Mouse (Mus musculus): Measurements from ENCODE around the gene H2-Ob. TPM values are rescaled to one million over a fixed set of nuclear protein-coding genes. Genes with fewer than 3 reads are reported as not detected.

The H2-Ob gene
- polyA plus RNA-seq (2015; fragmentation: Nextera tagmentation; extraction: Ambion mirVana): 0.16 and 0.33 TPM in 2 replicates

DNA sequence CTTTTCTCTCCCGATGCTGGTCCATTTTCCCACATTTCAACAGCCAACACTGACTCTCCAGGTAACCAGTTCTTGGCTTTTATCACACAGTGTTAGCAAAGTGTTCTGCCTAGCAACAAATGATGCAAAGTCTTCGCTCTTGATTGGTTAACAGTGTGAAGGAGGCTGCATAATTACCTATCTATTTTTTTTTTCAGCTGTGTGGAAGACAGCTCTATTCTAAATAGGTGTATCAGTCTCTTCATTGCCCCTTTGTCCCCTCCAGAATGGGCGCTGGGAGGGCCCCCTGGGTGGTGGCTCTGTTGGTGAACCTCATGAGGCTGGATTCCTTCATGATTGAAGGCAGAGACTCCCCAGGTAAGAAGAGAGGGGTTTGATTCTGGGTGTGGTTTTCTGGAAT lies at the start of gene H2-Ob:
Gene H2-Ob, plus strand, starts transcription at position 198 of the 400 bp plus-strand sequence.
- WGBS: 60% methylated on average over 3 of the region's 3 CpGs
- no peak for ATAC-seq

DNA sequence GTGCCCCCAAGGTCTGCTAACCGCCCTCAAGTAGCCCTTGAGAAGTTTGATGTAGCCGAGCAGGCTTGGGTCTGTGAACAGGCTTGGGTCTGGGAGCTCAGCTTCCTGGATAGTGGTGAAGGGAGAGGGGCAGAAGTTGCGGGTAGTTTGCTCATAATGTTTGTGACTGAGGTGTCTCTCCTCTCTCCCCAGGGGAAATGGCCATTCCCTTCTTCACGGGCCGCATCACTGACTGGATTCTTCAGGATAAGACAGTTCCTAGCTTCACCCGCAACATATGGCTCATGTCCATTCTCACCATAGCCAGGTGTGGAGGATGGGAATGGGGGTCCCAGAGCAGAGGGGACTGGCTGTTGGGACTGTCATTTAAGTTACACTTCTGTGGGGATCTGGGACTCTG lies 49.7 kb upstream of the H2-Ob start:
- Histone ChIP-seq H3K4me3 (ENCODE audit: low read length) (no peak overlapping the region), H3K9me3 (ENCODE audit: control insufficient read depth, low read length) (no peaks in the 10 kb centered on the region), H3K9ac (ENCODE audit: low read depth, low read length) (no peak overlapping the region), H3K27me3 (replicated peaks; ENCODE audit: control insufficient read depth, insufficient read depth, low read length) (peaks cover 48% of the 10 kb centered on the region), H3K27ac (ENCODE audit: low read depth, low read length) (no peak overlapping the region), H3K4me1 (ENCODE audit: control insufficient read depth, insufficient read depth, low read depth, low read length) (peaks cover 12% of the 10 kb centered on the region), H3K36me3 (ENCODE audit: control insufficient read depth, insufficient read depth, low read length) (no peaks in the 10 kb centered on the region), H3K4me2 (ENCODE audit: low read length) (no peak overlapping the region)
- no peak for ATAC-seq
- 80% methylated on average over 6 of the region's 6 CpGs for WGBS

More for the DNA sequence above, at the start of gene H2-Ob:
- Histone ChIP-seq H3K4me2 (ENCODE audit: low read length) (no peak within 1 kb of the TSS), H3K4me3 (ENCODE audit: low read length) (no peak within 1 kb of the TSS), H3K27ac (ENCODE audit: low read depth, low read length) (no peak within 1 kb of the TSS), H3K4me1 (ENCODE audit: control insufficient read depth, insufficient read depth, low read depth, low read length) (no peaks in the 10 kb centered on the region), H3K9ac (ENCODE audit: low read depth, low read length) (no peak within 1 kb of the TSS), H3K27me3 (replicated peaks; ENCODE audit: control insufficient read depth, insufficient read depth, low read length) (no peaks in the 10 kb centered on the region), H3K36me3 (ENCODE audit: control insufficient read depth, insufficient read depth, low read length) (no peaks in the 10 kb centered on the region), H3K9me3 (ENCODE audit: control insufficient read depth, low read length) (peaks cover 3% of the 10 kb centered on the region)

- 28% methylated on average over 16 of the region's 16 CpGs for WGBS
- no peak overlapping the region for H3K9ac ChIP-seq (ENCODE audit: low read depth, low read length)
- H3K4me2 ChIP-seq (ENCODE audit: low read length): no peak overlapping the region
- peaks cover 60% of the 10 kb centered on the region for H3K27me3 ChIP-seq (replicated peaks; ENCODE audit: control insufficient read depth, insufficient read depth, low read length)
- H3K4me3 ChIP-seq (ENCODE audit: low read length): no peak overlapping the region
- H3K9me3 ChIP-seq (ENCODE audit: control insufficient read depth, low read length): no peaks in the 10 kb centered on the region
- H3K36me3 ChIP-seq (ENCODE audit: control insufficient read depth, insufficient read depth, low read length): no peaks in the 10 kb centered on the region
- no peak overlapping the region for H3K27ac ChIP-seq (ENCODE audit: low read depth, low read length)
- ATAC-seq: no peak
- peaks cover 8% of the 10 kb centered on the region for H3K4me1 ChIP-seq (ENCODE audit: control insufficient read depth, insufficient read depth, low read depth, low read length)
These were observed 45.9 kb upstream of the H2-Ob start for GRCm38 (mm10) chr17:34192852-34193251.

DNA sequence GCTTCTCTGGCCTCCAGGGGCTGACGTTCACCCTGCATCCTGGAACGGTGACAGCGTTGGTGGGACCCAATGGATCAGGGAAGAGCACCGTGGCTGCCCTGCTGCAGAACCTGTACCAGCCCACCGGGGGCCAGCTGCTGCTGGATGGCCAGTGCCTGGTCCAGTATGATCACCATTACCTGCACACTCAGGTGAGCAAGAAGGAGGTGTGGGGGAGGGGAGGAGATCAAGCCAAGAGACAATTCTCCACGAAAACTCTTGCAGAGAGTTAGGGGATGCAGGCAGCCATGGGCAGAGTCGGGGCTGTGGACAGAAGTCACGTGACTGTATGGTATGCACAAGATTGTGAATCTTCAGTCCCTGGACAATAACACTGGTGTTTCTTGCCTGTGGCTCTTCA lies 45.2 kb upstream of the H2-Ob start:
- ATAC-seq: no peak
- Histone ChIP-seq H3K27ac (ENCODE audit: low read depth, low read length) (no peak overlapping the region), H3K9me3 (ENCODE audit: control insufficient read depth, low read length) (no peaks in the 10 kb centered on the region), H3K36me3 (ENCODE audit: control insufficient read depth, insufficient read depth, low read length) (no peaks in the 10 kb centered on the region), H3K4me1 (ENCODE audit: control insufficient read depth, insufficient read depth, low read depth, low read length) (peaks cover 8% of the 10 kb centered on the region), H3K4me3 (ENCODE audit: low read length) (no peak overlapping the region), H3K27me3 (replicated peaks; ENCODE audit: control insufficient read depth, insufficient read depth, low read length) (peaks cover 62% of the 10 kb centered on the region), H3K9ac (ENCODE audit: low read depth, low read length) (no peak overlapping the region), H3K4me2 (ENCODE audit: low read length) (no peak overlapping the region)
- 56% methylated on average over 8 of the region's 8 CpGs for WGBS

DNA sequence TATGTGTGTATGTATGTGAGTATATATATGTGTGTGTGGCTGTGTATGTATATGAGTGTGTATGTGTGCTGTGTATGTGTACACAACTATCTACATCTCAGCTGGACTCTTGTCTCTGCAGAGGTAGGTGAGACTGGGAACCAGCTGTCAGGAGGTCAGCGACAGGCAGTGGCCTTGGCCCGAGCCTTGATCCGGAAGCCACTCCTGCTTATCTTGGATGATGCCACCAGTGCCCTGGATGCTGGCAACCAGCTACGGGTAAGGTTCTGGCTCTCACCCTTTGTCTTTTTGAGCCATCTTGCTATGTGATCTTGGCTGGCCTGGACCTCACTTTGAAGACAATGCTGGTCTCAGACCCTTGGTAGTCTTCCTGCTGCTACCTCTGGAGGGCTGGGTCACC lies 44.0 kb upstream of the H2-Ob start:
- Histone ChIP-seq H3K27me3 (replicated peaks; ENCODE audit: control insufficient read depth, insufficient read depth, low read length) (peaks cover 63% of the 10 kb centered on the region), H3K9ac (ENCODE audit: low read depth, low read length) (no peak overlapping the region), H3K36me3 (ENCODE audit: control insufficient read depth, insufficient read depth, low read length) (no peaks in the 10 kb centered on the region), H3K4me1 (ENCODE audit: control insufficient read depth, insufficient read depth, low read depth, low read length) (peaks cover 8% of the 10 kb centered on the region), H3K4me3 (ENCODE audit: low read length) (no peak overlapping the region), H3K4me2 (ENCODE audit: low read length) (no peak overlapping the region), H3K27ac (ENCODE audit: low read depth, low read length) (no peak overlapping the region), H3K9me3 (ENCODE audit: control insufficient read depth, low read length) (no peaks in the 10 kb centered on the region)
- no peak for ATAC-seq
- 98% methylated on average over 4 of the region's 4 CpGs for whole genome bisulfite sequencing

DNA sequence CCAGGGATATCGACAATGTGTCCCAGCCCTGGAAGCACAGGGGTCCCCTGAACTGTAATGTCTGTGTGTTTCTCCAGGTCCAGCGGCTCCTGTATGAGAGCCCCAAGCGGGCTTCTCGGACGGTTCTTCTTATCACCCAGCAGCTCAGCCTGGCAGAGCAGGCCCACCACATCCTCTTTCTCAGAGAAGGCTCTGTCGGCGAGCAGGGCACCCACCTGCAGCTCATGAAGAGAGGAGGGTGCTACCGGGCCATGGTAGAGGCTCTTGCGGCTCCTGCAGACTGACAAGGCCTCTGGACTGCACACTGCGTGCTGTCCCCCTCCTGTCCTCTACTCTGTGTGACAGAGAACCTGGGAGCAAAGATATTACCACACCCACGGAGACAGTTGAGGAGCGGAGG lies 42.2 kb upstream of the H2-Ob start:
- ATAC-seq: no peak
- WGBS: 41% methylated on average over 12 of the region's 12 CpGs
- Histone ChIP-seq H3K4me2 (ENCODE audit: low read length) (no peak overlapping the region), H3K9me3 (ENCODE audit: control insufficient read depth, low read length) (no peaks in the 10 kb centered on the region), H3K4me3 (ENCODE audit: low read length) (no peak overlapping the region), H3K4me1 (ENCODE audit: control insufficient read depth, insufficient read depth, low read depth, low read length) (peaks cover 8% of the 10 kb centered on the region), H3K36me3 (ENCODE audit: control insufficient read depth, insufficient read depth, low read length) (no peaks in the 10 kb centered on the region), H3K9ac (ENCODE audit: low read depth, low read length) (no peak overlapping the region), H3K27me3 (replicated peaks; ENCODE audit: control insufficient read depth, insufficient read depth, low read length) (peaks cover 58% of the 10 kb centered on the region), H3K27ac (ENCODE audit: low read depth, low read length) (no peak overlapping the region)

- WGBS: 5% methylated on average over 41 of the region's 41 CpGs
- no peaks in the 10 kb centered on the region for H3K9me3 ChIP-seq (ENCODE audit: control insufficient read depth, low read length)
- H3K36me3 ChIP-seq (ENCODE audit: control insufficient read depth, insufficient read depth, low read length): no peaks in the 10 kb centered on the region
These were observed 41.5 kb upstream of the H2-Ob start, which contains the start of gene Psmb8 for GRCm38 (mm10) chr17:34196941-34197894. Gene Psmb8, plus strand, starts transcription at chr17:34197721.

DNA sequence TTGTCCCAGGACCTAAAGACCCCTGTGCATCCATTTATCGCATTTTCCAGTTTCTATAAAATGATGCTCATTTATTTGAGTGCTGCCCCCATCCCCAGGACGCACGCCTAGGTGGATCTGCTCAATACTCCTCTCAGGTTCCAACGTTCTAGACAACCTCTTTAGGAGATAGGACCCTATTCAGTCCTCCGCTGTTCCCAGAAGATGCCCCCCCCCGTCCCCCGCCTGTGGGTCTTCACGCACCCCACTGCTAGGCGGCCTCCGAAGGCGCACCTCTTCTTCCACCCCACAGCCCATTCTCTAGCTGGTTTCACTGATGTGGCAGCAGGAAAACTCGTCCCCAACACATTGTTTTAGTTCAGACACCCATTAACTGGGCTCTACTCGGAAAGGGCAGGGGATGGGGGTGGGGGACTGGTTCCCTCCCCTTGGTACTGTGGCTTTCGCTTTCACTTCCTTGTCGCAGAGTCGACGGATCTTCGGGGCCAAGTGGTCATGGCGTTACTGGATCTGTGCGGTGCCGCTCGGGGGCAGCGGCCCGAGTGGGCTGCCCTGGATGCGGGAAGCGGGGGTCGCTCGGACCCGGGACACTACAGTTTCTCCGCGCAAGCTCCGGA lies 40.7 kb upstream of the H2-Ob start:
- Histone ChIP-seq H3K27ac (ENCODE audit: low read depth, low read length) (no peak overlapping the region), H3K4me3 (ENCODE audit: low read length) (peak overlapping the region; percentile 48), H3K9me3 (ENCODE audit: control insufficient read depth, low read length) (no peaks in the 10 kb centered on the region), H3K27me3 (replicated peaks; ENCODE audit: control insufficient read depth, insufficient read depth, low read length) (peaks cover 52% of the 10 kb centered on the region), H3K4me1 (ENCODE audit: control insufficient read depth, insufficient read depth, low read depth, low read length) (peaks cover 8% of the 10 kb centered on the region), H3K9ac (ENCODE audit: low read depth, low read length) (peak overlapping the region; percentile 54), H3K4me2 (ENCODE audit: low read length) (peak overlapping the region; percentile 88), H3K36me3 (ENCODE audit: control insufficient read depth, insufficient read depth, low read length) (no peaks in the 10 kb centered on the region)
- whole genome bisulfite sequencing: 4% methylated on average over 32 of the region's 32 CpGs
- peak; percentile 28 for ATAC-seq

More at GRCm38 (mm10) chr17:34196941-34197894, 41.5 kb upstream of the H2-Ob start, which contains the start of gene Psmb8:
- Histone ChIP-seq H3K4me1 (ENCODE audit: control insufficient read depth, insufficient read depth, low read depth, low read length) (peaks cover 8% of the 10 kb centered on the region), H3K27me3 (replicated peaks; ENCODE audit: control insufficient read depth, insufficient read depth, low read length) (peaks cover 55% of the 10 kb centered on the region), H3K9ac (ENCODE audit: low read depth, low read length) (peak within 1 kb of the TSS; percentile 60), H3K27ac (ENCODE audit: low read depth, low read length) (no peak within 1 kb of the TSS), H3K4me3 (ENCODE audit: low read length) (peak within 1 kb of the TSS; percentile 48), H3K4me2 (ENCODE audit: low read length) (peak within 1 kb of the TSS; percentile 88)
- peak; percentile 88 for ATAC-seq

DNA sequence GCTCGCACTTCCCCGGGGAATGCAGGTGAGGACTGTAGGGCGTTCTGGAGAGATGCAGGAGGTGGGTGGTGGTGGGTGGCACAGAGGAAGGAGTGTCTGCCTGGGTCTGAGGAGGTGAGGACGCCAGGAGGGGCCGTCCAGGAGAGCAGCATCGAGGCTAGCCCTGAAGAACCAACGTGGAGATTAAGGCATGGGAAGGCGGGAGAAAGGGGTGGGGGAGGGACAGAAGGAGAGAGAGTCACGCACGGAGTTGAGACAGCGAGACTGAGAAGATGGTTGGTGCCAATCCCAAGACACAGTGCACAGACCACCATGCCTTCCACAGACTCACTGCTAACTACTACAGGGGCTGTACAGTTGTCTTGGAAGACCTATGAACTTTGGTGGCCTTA lies 40.2 kb upstream of the H2-Ob start:
- Histone ChIP-seq H3K27me3 (replicated peaks; ENCODE audit: control insufficient read depth, insufficient read depth, low read length) (peaks cover 52% of the 10 kb centered on the region), H3K4me1 (ENCODE audit: control insufficient read depth, insufficient read depth, low read depth, low read length) (peaks cover 8% of the 10 kb centered on the region), H3K9me3 (ENCODE audit: control insufficient read depth, low read length) (no peaks in the 10 kb centered on the region), H3K4me2 (ENCODE audit: low read length) (peak overlapping the region; percentile 88), H3K9ac (ENCODE audit: low read depth, low read length) (peak overlapping the region; percentile 54), H3K27ac (ENCODE audit: low read depth, low read length) (no peak overlapping the region), H3K36me3 (ENCODE audit: control insufficient read depth, insufficient read depth, low read length) (no peaks in the 10 kb centered on the region), H3K4me3 (ENCODE audit: low read length) (peak overlapping the region; percentile 48)
- 14% methylated on average over 11 of the region's 11 CpGs for WGBS
- no peak for ATAC-seq
